Mouse (Mus musculus) liver, embryonic 15.5 days (tissue): ENCODE measurements around the gene Tcte1. TPM values are rescaled to one million over a fixed set of nuclear protein-coding genes. Genes with fewer than 3 reads are reported as not detected.

ENCODE experiments used
- ATAC-seq: fragments of 200-750 bp; cut with Nextera tagmentation; 2 replicates; pipeline ENCODE4 v1.8.0; 2017; ENCODE audit warnings: moderate number of reproducible peaks, mild to moderate bottlenecking, moderate library complexity; ENCODE audit not compliant: insufficient read depth
- H3K27ac ChIP-seq: fragments of 300-500 bp; sonication (generic); replicated peaks from 2 replicates; pipeline ENCODE4 v1.5.1; 2015; ENCODE audit warnings: mild to moderate bottlenecking, inconsistent platforms
- H3K27me3 ChIP-seq: fragments of 300-500 bp; sonication (generic); 2 replicates; pipeline ENCODE4 v1.6.1; 2015; ENCODE audit warnings: mild to moderate bottlenecking, inconsistent platforms
- H3K36me3 ChIP-seq: fragments of 300-500 bp; sonication (generic); replicated peaks from 2 replicates; pipeline ENCODE4 v1.6.1; 2015; ENCODE audit warnings: moderate library complexity, mild to moderate bottlenecking, inconsistent platforms
- H3K4me1 ChIP-seq: fragments of 300-500 bp; sonication (generic); replicated peaks from 2 replicates; pipeline ENCODE4 v1.6.1; 2015; ENCODE audit warnings: inconsistent platforms
- H3K4me2 ChIP-seq: fragments of 300-500 bp; sonication (generic); 2 replicates; pipeline ENCODE4 v1.6.1; 2015; ENCODE audit warnings: moderate library complexity, mild to moderate bottlenecking, inconsistent platforms
- H3K4me3 ChIP-seq: fragments of 300-500 bp; sonication (generic); replicated peaks from 2 replicates; pipeline ENCODE4 v1.5.1; 2015; ENCODE audit warnings: mild to moderate bottlenecking, inconsistent platforms
- H3K9ac ChIP-seq: fragments of 300-500 bp; sonication (generic); 2 replicates; pipeline ENCODE4 v1.6.1; 2015; ENCODE audit warnings: moderate library complexity, mild to moderate bottlenecking, inconsistent platforms
- H3K9me3 ChIP-seq: fragments of 300-500 bp; sonication (generic); replicated peaks from 2 replicates; pipeline ENCODE4 v1.6.1; 2016; ENCODE audit warnings: inconsistent platforms
- WGBS: fragments of 180-500 bp; shearing (Covaris S2); methylation state at CpG from one replicate; pipeline ENCODE4 v1.1.7; 2015; ENCODE audit warnings: mixed read lengths; ENCODE audit not compliant: insufficient replicate concordance; 5-methylcytosine and 5-hydroxymethylcytosine counted together
- polyA plus RNA-seq: library from polyadenylated mRNA; unstranded; fragments of >200 nt; fragmentation: Nextera tagmentation; extraction: Ambion mirVana; gene quantifications from 2 replicates; pipeline ENCODE4 v1.2.1, GENCODE M21; 2015

Tcte1 gene
- polyA plus RNA-seq, 1 experiment from 2014 or later: 0.05 TPM

GRCm38 (mm10) chr17:45490532-45491154 is 32.6 kb upstream of the Tcte1 start:
- WGBS: 48% methylated on average over 13 of the region's 13 CpGs
- ATAC-seq: no peak
- Histone ChIP-seq H3K4me2 (no peak overlapping the region), H3K36me3 (no peaks in the 10 kb centered on the region), H3K4me3 (no peak overlapping the region), H3K27ac (no peak overlapping the region), H3K4me1 (no peaks in the 10 kb centered on the region), H3K9ac (no peak overlapping the region), H3K9me3 (no peaks in the 10 kb centered on the region), H3K27me3 (peaks cover 16% of the 10 kb centered on the region)

GRCm38 (mm10) chr17:45495398-45495797 is 27.8 kb upstream of the Tcte1 start:
- H3K4me3 ChIP-seq: no peak overlapping the region

GRCm38 (mm10) chr17:45498397-45498796 is 24.8 kb upstream of the Tcte1 start:
- WGBS: 67% methylated on average over 13 of the region's 13 CpGs
- Histone ChIP-seq H3K27ac (no peak overlapping the region), H3K36me3 (no peaks in the 10 kb centered on the region), H3K4me2 (no peak overlapping the region), H3K9me3 (no peaks in the 10 kb centered on the region), H3K9ac (no peak overlapping the region), H3K4me1 (no peaks in the 10 kb centered on the region), H3K27me3 (peaks cover 7% of the 10 kb centered on the region), H3K4me3 (no peak overlapping the region)
- ATAC-seq: no peak

More at GRCm38 (mm10) chr17:45495398-45495797, 27.8 kb upstream of the Tcte1 start:
- Histone ChIP-seq H3K9me3 (no peaks in the 10 kb centered on the region), H3K36me3 (no peaks in the 10 kb centered on the region), H3K4me1 (no peaks in the 10 kb centered on the region), H3K27ac (no peak overlapping the region), H3K27me3 (peaks cover 13% of the 10 kb centered on the region), H3K4me2 (no peak overlapping the region), H3K9ac (no peak overlapping the region)
- no peak for ATAC-seq
- 59% methylated on average over 11 of the region's 11 CpGs for WGBS

GRCm38 (mm10) chr17:45499516-45499915 is 23.7 kb upstream of the Tcte1 start:
- Histone ChIP-seq H3K4me2 (no peak overlapping the region), H3K9me3 (no peaks in the 10 kb centered on the region)

GRCm38 (mm10) chr17:45500981-45501380 is 22.3 kb upstream of the Tcte1 start:
- H3K4me2 ChIP-seq: no peak overlapping the region
- H3K9ac ChIP-seq: no peak overlapping the region
- H3K27ac ChIP-seq: no peak overlapping the region
- no peaks in the 10 kb centered on the region for H3K4me1 ChIP-seq
- H3K27me3 ChIP-seq: no peaks in the 10 kb centered on the region
- no peak overlapping the region for H3K4me3 ChIP-seq
- H3K36me3 ChIP-seq: no peaks in the 10 kb centered on the region
- no peak for ATAC-seq
- H3K9me3 ChIP-seq: no peaks in the 10 kb centered on the region
- WGBS: 49% methylated on average over 4 of the region's 4 CpGs

More at GRCm38 (mm10) chr17:45499516-45499915, 23.7 kb upstream of the Tcte1 start:
- Histone ChIP-seq H3K4me1 (no peaks in the 10 kb centered on the region), H3K9ac (no peak overlapping the region), H3K36me3 (no peaks in the 10 kb centered on the region), H3K4me3 (no peak overlapping the region), H3K27ac (no peak overlapping the region), H3K27me3 (no peaks in the 10 kb centered on the region)
- ATAC-seq: no peak
- 28% methylated on average over 2 of the region's 2 CpGs for WGBS

GRCm38 (mm10) chr17:45502324-45502723 is 20.9 kb upstream of the Tcte1 start:
- peaks cover 9% of the 10 kb centered on the region for H3K4me1 ChIP-seq
- H3K27me3 ChIP-seq: no peaks in the 10 kb centered on the region
- no peak overlapping the region for H3K27ac ChIP-seq
- H3K36me3 ChIP-seq: no peaks in the 10 kb centered on the region
- H3K9ac ChIP-seq: no peak overlapping the region
- no peak overlapping the region for H3K4me2 ChIP-seq
- no peaks in the 10 kb centered on the region for H3K9me3 ChIP-seq
- H3K4me3 ChIP-seq: no peak overlapping the region
- ATAC-seq: no peak
- WGBS: 41% methylated on average over 4 of the region's 4 CpGs

GRCm38 (mm10) chr17:45503301-45503973 is 19.8 kb upstream of the Tcte1 start:
- Histone ChIP-seq H3K9ac (no peak overlapping the region), H3K4me1 (peaks cover 11% of the 10 kb centered on the region), H3K27ac (no peak overlapping the region), H3K27me3 (no peaks in the 10 kb centered on the region), H3K36me3 (no peaks in the 10 kb centered on the region), H3K9me3 (no peaks in the 10 kb centered on the region), H3K4me3 (no peak overlapping the region), H3K4me2 (no peak overlapping the region)
- WGBS: 6% methylated on average over 5 of the region's 5 CpGs
- no peak for ATAC-seq

- Histone ChIP-seq H3K9ac (no peak overlapping the region), H3K4me2 (peak overlapping the region; percentile 58; the same call in 1 of the 2 replicates), H3K9me3 (no peaks in the 10 kb centered on the region), H3K36me3 (peaks cover 4% of the 10 kb centered on the region; the same call in 1 of the 2 replicates), H3K4me1 (peaks cover 11% of the 10 kb centered on the region), H3K27ac (no peak overlapping the region), H3K4me3 (peak overlapping the region; percentile 75; the same call in 1 of the 2 replicates), H3K27me3 (no peaks in the 10 kb centered on the region)
- no peak for ATAC-seq
- 60% methylated on average over 6 of the region's 6 CpGs for WGBS
These were observed 17.2 kb upstream of the Tcte1 start for GRCm38 (mm10) chr17:45505941-45506465.

- Histone ChIP-seq H3K9ac (peak within 1 kb of the TSS; percentile 62), H3K27ac (peak within 1 kb of the TSS; percentile 46; the same call in 1 of the 2 replicates), H3K4me3 (peak within 1 kb of the TSS; percentile 75), H3K4me1 (peaks cover 11% of the 10 kb centered on the region), H3K9me3 (no peaks in the 10 kb centered on the region), H3K36me3 (peaks cover 4% of the 10 kb centered on the region; the same call in 1 of the 2 replicates), H3K27me3 (no peaks in the 10 kb centered on the region), H3K4me2 (peak within 1 kb of the TSS; percentile 58)
- peak; percentile 89 for ATAC-seq
- under 1% methylated on average over 42 of the region's 42 CpGs for WGBS
These were observed 16.5 kb upstream of the Tcte1 start, which contains the start of gene Aars2 for GRCm38 (mm10) chr17:45506700-45507189. TSS of gene Aars2 (plus strand) at chr17:45506841.

GRCm38 (mm10) chr17:45510871-45511270 is 12.4 kb upstream of the Tcte1 start:
- peaks cover 4% of the 10 kb centered on the region; the same call in 1 of the 2 replicates for H3K36me3 ChIP-seq
- no peak overlapping the region for H3K4me3 ChIP-seq
- H3K9me3 ChIP-seq: no peaks in the 10 kb centered on the region
- H3K9ac ChIP-seq: no peak overlapping the region
- no peak overlapping the region for H3K27ac ChIP-seq
- no peaks in the 10 kb centered on the region for H3K27me3 ChIP-seq
- no peak for ATAC-seq
- no peak overlapping the region for H3K4me2 ChIP-seq
- WGBS: 80% methylated on average over 4 of the region's 4 CpGs
- peaks cover 11% of the 10 kb centered on the region for H3K4me1 ChIP-seq

- Histone ChIP-seq H3K4me2 (no peak overlapping the region), H3K27me3 (no peaks in the 10 kb centered on the region), H3K36me3 (peaks cover 4% of the 10 kb centered on the region; the same call in 1 of the 2 replicates), H3K9me3 (no peaks in the 10 kb centered on the region), H3K27ac (no peak overlapping the region), H3K4me3 (no peak overlapping the region), H3K9ac (no peak overlapping the region), H3K4me1 (peaks cover 6% of the 10 kb centered on the region)
- no peak for ATAC-seq
- WGBS: 67% methylated on average over 4 of the region's 4 CpGs
These were observed 11.5 kb upstream of the Tcte1 start for GRCm38 (mm10) chr17:45511757-45512156.
